Mouse (Mus musculus): ENCODE data around the gene Inka2. TPM values are rescaled to one million over a fixed set of nuclear protein-coding genes. Genes with fewer than 3 reads are reported as not detected.

Gene Inka2
- total RNA-seq (2021): 10 to 100 TPM in 1 of 2 experiments, 1 to 10 TPM in 1; 9.7 to 14.6 TPM
- long read RNA-seq, experiment 1, full-length matches to known transcripts: 6 of 7 reads
- long read RNA-seq, experiment 1, partial matches to known transcripts: 1 of 7 reads
- long read RNA-seq, experiment 1, other reads (novel, unspliced or antisense): 0 of 7 reads
- long read RNA-seq, experiment 2, full-length matches to known transcripts: 5 of 8 reads
- long read RNA-seq, experiment 2, partial matches to known transcripts: 0 of 8 reads
- long read RNA-seq, experiment 2, other reads (novel, unspliced or antisense): 3 of 8 reads

DNA sequence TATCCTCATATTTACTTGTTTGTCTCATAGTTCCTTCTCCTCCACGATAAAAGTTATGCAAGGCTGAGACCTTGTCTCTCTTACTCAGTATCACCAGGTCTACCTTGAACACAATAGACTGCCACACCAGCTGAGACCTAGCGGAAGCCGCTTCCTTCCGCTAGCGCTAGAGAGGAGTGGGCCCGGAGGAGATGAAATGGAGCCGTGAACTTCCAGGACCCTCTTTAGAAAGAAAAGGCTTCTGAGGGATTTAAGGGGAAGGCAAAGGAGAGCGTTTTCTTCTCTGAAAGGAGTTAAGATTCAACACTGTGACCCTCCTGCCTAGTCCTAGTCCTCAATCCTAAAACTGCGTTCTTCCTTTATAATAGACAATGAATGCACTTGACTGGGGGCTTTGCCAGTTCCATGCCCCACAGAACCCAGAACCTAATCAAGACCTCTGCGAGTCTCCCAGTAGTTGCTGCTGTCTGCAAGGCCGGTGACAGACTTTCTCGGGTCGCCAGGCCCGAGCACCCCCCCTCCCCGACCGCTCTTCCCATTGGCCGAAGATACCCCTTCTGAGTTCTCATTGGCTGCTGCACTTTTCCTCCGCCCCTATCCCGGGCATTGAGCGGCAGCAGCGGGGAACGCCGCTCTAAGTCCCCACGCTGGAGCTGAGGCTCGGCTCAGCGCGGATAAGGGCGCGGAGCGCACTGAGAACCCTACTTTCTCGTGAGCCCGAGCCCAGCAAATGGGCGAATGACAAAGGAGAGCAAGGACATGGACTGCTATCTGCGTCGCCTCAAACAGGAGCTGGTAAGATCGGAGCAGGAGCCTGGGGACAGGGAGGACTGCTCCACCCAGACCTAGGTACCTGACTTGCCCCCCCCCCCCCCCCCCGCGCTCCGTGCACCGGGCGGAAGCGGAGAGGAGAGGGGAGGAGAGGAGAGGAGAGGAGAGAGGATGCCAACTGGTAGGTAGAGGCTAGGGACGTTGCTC lies at the start of gene Inka2:
Gene Inka2 (plus strand): TSS at position 569 of the 978 bp plus-strand sequence.
- DNase-seq: peak; percentile 71

GRCm38 (mm10) chr3:105655031-105655585 lies 49.3 kb upstream of the Inka2 start:
- peak; percentile 42 for DNase-seq

DNA sequence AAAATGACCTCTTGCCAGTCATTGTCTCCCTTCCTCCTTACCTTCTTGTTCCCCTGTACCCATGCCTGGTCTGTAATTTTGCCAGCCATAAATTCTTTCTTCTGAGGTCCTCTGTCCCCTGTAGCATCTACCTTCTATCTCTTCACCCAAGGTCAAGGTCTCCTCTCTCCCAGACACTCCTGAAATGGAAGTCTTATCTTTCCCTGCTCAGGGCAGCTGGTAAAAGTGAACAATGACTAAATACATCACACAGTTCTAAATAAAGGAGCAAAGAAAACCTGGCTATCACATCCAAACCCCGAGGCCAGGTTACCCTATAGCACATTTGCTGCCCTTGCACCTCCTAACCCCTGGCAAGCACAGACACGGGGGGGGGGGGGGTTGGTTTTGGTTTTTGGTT lies 43.9 kb upstream of the Inka2 start:
- no peak for DNase-seq

DNA sequence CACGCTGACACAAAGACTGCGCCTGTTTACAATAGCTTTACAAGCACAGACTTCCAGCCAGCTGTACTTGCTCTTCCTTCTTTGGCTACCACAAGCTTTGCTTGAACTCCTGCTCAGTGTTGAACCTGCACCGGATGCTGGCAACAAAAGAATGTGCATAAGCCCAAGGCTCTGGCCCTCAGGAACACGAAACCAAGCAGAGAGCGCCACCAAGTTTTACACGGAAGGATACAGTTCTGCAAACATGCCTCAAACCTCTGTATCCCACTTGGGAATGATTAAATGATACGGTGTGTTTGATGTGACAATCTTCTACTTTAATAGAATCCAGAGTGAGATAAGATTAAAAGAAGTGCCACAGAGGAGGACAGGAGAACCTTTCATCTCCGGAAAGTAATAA lies 41.4 kb upstream of the Inka2 start:
- no peak for DNase-seq

DNA sequence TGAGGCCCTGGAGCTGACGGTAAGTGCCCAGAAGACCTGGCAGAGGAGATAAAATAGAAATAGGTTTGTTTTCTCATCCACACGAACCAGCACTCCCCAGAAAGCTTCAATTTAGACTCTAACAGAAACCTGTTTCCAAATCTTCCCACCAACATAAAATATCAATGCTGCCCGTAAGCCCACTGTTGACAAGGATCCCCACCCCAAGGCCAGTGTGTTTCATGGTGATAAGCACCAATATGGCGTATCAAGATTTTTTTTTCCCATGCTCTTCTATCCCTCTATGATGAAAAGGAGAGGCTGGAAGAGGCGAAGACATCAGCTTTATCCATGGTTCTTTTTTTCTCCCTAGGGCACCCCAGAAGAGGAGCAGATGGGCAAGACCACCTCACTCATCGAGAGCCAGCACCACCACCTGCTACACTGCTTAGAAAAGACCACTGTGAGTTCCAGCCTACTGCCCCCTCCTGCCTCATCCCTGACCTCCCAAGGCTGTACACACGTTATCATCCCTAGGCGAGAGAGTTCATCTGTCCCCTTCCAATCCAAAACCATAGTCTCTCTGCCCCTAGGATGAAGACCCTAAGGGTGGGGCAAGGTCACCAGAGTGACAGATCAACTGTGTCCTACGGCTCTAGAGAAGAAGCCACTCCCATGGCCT lies 39.2 kb upstream of the Inka2 start:
- no peak for DNase-seq

DNA sequence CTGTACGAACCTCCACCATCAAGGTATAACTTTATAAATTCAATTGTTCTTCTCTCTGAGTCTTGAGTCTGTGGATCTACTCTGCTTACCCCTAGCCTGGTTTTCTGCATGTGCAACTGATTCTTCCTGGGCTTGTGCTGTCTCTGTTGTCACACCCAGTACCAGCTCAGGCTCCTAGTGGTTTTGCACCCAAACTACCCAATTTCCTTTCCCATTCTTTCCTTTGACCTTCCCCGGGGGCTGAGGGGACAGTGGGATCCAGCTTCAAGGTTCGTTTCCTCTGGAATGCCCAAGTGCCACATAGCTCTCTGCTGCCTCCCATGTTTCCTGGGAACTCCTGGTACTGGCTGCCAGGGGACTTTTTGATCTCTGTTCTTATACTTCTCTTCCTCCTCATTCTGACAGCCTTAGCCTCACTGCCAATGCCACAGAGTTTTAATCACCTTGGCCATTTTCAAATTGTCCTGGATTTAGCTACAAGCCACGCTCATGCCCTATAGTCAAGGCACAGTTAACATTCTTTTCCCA lies 37.3 kb upstream of the Inka2 start:
- no peak for DNase-seq

DNA sequence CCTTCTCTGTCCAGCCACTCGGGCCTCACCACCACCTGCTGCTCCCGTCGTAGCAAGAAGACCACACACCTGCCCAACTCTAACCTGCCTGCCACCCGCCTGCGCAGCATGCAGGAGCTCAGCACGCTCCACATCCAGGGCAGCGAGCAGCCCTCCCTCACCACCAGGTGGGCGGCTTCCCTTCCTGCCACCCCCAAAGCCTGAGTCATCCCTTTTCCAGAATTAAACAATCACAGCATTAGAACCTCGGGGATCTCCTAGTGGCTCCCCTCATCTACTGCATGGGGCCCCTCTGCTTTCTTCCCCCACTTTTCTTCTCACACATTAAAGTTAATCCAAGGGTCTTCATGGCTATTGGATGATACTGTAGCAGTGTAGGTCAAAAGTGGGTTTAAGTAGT lies 36.2 kb upstream of the Inka2 start:
- no peak for DNase-seq

DNA sequence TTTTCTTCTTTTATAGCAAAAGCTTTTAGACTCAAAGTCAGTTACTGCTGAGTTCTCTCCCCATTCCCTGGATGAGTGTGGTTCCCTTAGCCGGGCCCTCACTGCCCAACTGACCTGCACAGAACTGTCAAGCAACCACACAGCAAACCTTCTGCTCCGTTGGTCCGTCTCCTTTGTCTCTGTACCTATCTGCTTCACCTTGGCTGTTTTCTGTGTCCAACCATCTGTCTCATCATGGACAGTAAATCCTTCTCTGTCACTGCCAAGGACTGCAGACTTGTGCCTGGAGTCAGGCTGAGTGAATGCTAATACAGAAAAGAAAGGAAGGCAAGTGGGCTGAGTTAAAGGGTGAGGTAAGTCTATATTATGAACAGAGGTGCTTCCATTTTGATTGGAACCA lies 34.6 kb upstream of the Inka2 start:
- no peak for DNase-seq

GRCm38 (mm10) chr3:105670801-105671200 lies 33.6 kb upstream of the Inka2 start:
- DNase-seq: no peak

- DNase-seq: peak; percentile 36
Observed at GRCm38 (mm10) chr3:105674595-105675218, 29.7 kb upstream of the Inka2 start.

DNA sequence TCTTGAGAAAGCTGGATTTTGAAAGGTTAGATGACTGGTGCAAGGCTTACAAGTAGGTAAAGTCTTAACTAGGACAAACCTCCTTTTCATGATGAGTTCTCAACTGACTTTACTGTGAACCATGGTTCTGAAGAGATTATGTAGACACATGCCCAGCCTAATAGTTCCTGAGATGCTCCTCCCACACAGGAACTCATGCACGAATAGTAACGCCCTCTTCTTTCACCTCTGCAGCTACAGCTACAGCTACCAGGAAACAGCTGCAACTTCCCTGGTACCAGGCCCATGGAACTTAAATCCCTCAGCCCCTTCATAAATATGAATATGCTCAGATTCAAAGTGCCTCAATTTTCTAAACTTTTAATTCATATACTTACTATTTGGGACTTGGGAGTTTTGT lies 28.5 kb upstream of the Inka2 start:
- no peak for DNase-seq

DNA sequence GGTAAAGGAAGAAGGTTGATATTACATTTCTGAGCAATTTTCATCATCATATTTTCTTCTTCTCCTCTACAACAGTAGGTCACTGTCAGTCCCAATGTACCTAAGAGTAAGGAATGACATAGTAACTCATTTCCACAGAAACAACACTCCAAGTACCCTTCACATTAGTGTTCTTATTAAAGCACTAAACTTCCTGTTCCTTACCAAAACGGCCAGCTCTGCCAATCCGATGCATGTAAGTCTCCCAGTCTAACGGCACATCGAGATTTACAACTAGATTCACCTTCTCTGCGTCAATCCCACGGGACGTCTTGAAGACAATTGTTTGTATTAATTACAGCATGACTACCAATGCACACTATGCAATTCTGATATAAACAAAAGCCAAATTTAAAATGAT lies 24.1 kb upstream of the Inka2 start:
- no peak for DNase-seq

DNA sequence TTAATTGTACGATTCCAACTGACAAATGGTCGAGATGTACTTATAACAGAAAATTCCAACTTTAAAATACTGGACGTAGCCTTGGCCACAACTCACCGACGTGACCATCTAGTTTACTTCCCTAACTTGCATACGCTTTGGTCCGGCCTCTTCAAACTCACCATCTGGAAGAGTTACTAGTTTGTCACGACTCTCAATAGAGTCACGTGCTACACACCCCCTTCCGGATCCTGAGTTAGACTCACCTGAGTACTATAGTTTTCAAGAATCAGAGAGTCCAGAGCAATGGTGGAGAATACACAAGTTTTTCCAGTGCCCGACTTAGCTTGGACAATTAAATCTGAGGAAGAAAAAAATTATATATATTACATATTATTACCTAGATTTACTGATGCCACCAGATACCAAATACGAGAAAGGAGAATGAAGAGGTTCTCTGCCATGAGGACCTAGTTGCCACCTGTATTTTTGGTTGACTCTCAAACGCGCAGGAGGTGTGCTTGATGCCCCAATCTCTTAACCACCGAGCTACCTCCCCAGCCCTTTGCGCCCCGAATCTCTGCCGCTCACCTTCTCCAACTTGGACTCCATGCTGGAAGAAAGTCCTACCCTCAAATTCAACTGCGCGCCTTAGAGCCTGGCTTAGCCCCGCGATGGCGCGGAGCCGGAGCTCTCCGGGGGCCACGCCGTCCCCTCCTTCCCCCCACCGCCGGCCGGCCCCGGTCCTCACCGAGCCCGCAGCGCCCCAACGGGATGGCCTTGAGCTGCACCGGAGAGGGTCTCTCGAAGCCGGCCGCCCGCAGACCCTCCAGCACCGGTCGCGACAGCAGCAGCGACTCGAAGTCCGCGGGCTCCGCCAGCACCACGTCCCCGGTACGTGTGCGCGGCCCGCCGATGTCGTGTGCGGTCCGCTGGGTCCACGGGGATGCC lies 17.7 kb upstream of the Inka2 start:
- no peak for DNase-seq

DNA sequence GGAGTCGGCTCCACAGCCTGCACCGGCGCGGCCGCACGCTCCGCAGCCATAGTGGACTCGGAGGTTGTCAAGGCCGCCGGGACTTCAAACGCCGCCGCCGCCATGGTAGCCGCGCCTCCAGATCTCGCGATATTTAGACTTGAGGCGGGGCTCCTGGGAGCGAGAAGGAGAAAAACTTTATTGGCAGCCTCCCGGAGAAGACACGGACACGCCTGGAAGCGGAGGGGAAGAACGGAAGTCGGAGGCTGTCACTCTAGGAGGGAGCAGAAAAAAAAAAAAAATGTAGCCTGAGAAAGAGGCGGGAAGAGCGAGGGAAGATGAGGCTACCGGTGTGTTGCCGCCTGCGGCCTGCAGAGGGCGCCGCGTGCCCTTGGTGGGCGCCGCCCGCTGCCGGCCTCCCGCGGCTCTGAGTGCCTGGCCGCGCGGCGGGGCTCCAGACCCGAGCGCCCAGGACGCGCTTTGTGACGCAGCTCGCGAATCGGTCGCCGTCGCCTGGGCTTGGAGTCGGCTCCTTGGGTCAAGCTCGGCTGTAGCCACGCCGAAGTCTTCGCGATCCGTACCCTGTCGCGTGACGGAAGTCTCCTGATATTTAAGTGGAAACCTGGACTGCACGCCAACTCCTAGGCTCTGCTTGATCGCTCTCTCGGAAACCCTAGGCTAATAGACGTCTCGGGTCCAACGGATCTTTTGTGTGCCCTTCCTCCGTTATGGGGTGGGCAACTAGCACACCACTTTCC lies 16.9 kb upstream of the Inka2 start, which contains the start of gene Ddx20:
Gene Ddx20 (minus strand): TSS at position 251 of the 737 bp plus-strand sequence.
- DNase-seq: peak; percentile 93

DNA sequence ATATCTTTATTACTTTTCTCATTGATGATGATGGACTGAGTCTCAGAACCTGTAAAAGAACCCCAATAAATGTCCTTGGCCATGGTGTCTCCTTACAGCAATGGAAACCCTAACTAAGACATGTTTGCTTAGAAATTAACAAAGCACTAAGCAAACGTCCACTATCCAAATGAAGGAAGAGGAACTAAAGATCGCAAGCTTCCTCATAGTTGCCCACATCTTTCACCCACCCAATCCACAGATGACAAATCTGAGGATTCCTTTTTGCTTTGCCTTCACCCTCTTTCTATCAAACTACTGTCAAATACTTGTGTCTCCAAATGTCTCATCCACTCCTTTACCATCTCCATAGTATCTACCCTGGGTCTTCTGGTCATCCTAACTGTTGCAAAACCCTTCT lies 15.9 kb upstream of the Inka2 start:
- no peak for DNase-seq

GRCm38 (mm10) chr3:105693327-105694080 lies 10.9 kb upstream of the Inka2 start:
- DNase-seq: no peak

- no peak for DNase-seq
Observed at GRCm38 (mm10) chr3:105695476-105696386, 8.7 kb upstream of the Inka2 start.
